Mouse (Mus musculus): ENCODE data around the gene Ifna4. TPM values are rescaled to one million over a fixed set of nuclear protein-coding genes. Genes with fewer than 3 reads are reported as not detected.
"Not testable (repeated sequence)": the region's sequence is repeated elsewhere in the genome, so short reads cannot be mapped to it uniquely, and the experiment has no call there.

The Ifna4 gene
- polyA plus RNA-seq, 1 experiment from 2014 or later, result not detected

DNA sequence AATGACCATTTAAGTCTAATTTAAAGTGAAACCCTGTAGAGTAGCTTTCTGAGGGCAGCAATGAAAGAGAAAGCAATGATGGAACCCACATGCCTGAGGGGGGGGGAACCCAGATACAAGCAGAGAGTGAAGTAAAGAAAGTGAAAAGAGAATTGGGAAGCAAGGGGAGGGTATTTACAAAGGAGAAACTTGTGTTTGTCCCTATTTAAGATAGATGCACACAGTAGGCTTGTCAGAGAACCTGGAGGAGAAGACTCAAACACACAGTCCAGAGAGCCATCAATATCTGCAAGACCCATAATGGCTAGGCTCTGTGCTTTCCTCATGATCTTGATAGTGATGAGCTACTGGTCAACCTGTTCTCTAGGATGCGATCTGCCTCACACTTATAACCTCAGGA lies 22.0 kb upstream of the Ifna4 start, which contains the start of gene Ifna11:
Ifna11 (plus strand) TSS at position 301 of the 400 bp plus-strand sequence.
- DNase-seq (ENCODE audit: low spot score) (no peak), ATAC-seq (ENCODE audit: insufficient read depth, low FRiP score, low TSS enrichment) (no peak)
- 87% methylated on average over 1 of the region's 1 CpGs for WGBS
- Histone ChIP-seq H3K4me3 (ENCODE audit: low read depth, low read length) (no peak within 1 kb of the TSS), H3K4me2 (ENCODE audit: low read depth) (no peak within 1 kb of the TSS), H3K36me3 (ENCODE audit: control insufficient read depth, insufficient read depth, low read length) (no peaks in the 10 kb centered on the region), H3K27ac (ENCODE audit: low read depth, low read length) (no peak within 1 kb of the TSS), H3K9ac (ENCODE audit: low read length) (no peak within 1 kb of the TSS), H3K27me3 (ENCODE audit: control insufficient read depth, insufficient read depth, low read length) (no peaks in the 10 kb centered on the region), H3K9me3 (ENCODE audit: control insufficient read depth, low read length) (no peaks in the 10 kb centered on the region), H3K4me1 (ENCODE audit: control insufficient read depth, insufficient read depth, low read length) (no peaks in the 10 kb centered on the region)

DNA sequence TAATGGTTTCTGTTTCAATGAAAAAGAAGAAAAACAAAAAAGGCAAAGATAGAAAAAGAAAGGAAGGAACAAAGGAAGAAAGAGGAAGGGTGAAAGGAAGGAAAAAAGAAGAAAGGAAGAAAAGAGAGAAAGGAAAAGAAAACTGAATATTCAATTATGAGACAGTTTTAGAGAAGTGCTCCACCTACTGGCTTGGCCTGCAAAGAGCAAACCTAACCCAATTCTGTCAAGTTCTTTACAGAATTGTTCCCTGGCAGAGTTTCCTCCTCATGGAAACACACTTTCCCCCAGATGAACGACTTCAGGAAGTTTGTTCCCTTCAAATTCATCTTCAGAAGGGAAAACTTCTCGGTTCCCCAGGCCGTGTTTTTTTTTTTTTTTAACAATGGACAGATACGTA lies 18.7 kb upstream of the Ifna4 start:
- WGBS, result 30% methylated on average over 4 of the region's 4 CpGs
- H3K27me3 ChIP-seq (ENCODE audit: control insufficient read depth, insufficient read depth, low read length), result no peaks in the 10 kb centered on the region
- no peaks in the 10 kb centered on the region for H3K4me1 ChIP-seq (ENCODE audit: control insufficient read depth, insufficient read depth, low read length)
- DNase-seq (ENCODE audit: low spot score) (no peak), ATAC-seq (ENCODE audit: insufficient read depth, low FRiP score, low TSS enrichment) (no peak)
- no peak overlapping the region for H3K4me3 ChIP-seq (ENCODE audit: low read depth, low read length)
- H3K9me3 ChIP-seq (ENCODE audit: control insufficient read depth, low read length), result no peaks in the 10 kb centered on the region
- no peaks in the 10 kb centered on the region for H3K36me3 ChIP-seq (ENCODE audit: control insufficient read depth, insufficient read depth, low read length)
- H3K27ac ChIP-seq (ENCODE audit: low read depth, low read length), result no peak overlapping the region
- H3K4me2 ChIP-seq (ENCODE audit: low read depth), result no peak overlapping the region
- H3K9ac ChIP-seq (ENCODE audit: low read length), result no peak overlapping the region

DNA sequence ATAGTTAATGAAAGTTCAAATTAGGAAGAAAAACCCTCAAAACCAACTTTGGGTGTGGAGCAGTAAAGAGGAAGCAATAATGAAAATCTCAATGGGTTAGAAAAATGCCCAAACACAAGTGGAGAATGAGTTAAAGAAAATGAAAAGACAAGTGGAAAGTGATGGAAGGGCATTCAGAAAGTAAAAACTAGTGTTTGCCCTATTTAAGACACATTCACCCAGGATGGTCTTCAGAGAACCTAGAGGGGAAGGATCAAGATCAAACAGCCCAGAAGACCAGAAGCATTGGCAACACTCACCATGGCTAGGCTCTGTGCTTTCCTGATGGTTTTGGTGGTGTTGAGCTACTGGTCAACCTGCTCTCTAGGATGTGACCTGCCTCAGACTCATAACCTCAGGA lies 14.5 kb upstream of the Ifna4 start, which contains the start of gene Ifna6:
Ifna6 (plus strand) TSS at position 301 of the 400 bp plus-strand sequence.
- not testable (repeated sequence) for H3K27me3 ChIP-seq (ENCODE audit: control insufficient read depth, insufficient read depth, low read length); DNase-seq (ENCODE audit: low spot score); H3K4me3 ChIP-seq (ENCODE audit: low read depth, low read length); H3K9me3 ChIP-seq (ENCODE audit: control insufficient read depth, low read length); H3K4me1 ChIP-seq (ENCODE audit: control insufficient read depth, insufficient read depth, low read length); ATAC-seq (ENCODE audit: insufficient read depth, low FRiP score, low TSS enrichment); H3K9ac ChIP-seq (ENCODE audit: low read length); H3K36me3 ChIP-seq (ENCODE audit: control insufficient read depth, insufficient read depth, low read length); H3K4me2 ChIP-seq (ENCODE audit: low read depth); H3K27ac ChIP-seq (ENCODE audit: low read depth, low read length)

DNA sequence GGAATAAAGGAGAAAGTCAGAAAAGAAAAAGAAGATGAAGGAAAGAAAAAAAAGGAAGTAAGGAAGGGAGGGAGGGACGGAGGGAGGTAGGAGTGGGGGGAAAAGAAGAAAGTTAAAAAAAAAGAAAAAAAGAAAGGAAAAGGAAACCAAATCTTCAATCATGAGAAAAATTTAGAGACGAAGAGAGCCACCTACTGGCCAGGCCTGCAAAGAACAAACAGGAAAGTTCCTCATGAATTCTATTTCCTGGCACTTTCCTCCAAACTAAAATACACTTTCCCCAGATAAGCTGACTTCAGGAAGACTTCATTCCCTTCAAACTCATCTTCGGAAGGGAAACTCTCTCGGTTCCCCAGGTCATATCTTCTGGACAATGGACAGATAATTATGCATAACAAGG lies 11.1 kb upstream of the Ifna4 start:
- Histone ChIP-seq H3K9ac (ENCODE audit: low read length) (no peak overlapping the region), H3K27ac (ENCODE audit: low read depth, low read length) (no peak overlapping the region), H3K4me1 (ENCODE audit: control insufficient read depth, insufficient read depth, low read length) (no peaks in the 10 kb centered on the region), H3K27me3 (ENCODE audit: control insufficient read depth, insufficient read depth, low read length) (no peaks in the 10 kb centered on the region), H3K4me3 (ENCODE audit: low read depth, low read length) (no peak overlapping the region), H3K4me2 (ENCODE audit: low read depth) (no peak overlapping the region), H3K36me3 (ENCODE audit: control insufficient read depth, insufficient read depth, low read length) (no peaks in the 10 kb centered on the region), H3K9me3 (ENCODE audit: control insufficient read depth, low read length) (no peaks in the 10 kb centered on the region)
- ATAC-seq (ENCODE audit: insufficient read depth, low FRiP score, low TSS enrichment) (no peak), DNase-seq (ENCODE audit: low spot score) (no peak)
- 31% methylated on average over 4 of the region's 4 CpGs for WGBS

DNA sequence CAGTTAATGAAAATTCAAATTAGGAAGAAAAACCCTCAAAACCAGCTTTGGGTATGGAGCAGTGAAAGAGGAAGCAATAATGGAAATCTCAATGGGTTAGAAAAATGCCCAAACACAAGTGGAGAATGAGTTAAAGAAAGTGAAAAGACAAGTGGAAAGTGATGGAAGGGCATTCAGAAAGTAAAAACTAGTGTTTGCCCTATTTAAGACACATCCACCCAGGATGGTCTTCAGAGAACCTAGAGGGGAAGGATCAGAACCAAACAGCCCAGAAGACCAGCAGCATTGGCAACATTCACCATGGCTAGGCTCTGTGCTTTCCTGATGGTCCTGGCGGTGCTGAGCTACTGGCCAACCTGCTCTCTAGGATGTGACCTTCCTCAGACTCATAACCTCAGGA lies 6.4 kb upstream of the Ifna4 start, which contains the start of gene Ifna5:
Ifna5 (plus strand) TSS at position 301 of the 400 bp plus-strand sequence.
- not testable (repeated sequence) for H3K9ac ChIP-seq (ENCODE audit: low read length); H3K36me3 ChIP-seq (ENCODE audit: control insufficient read depth, insufficient read depth, low read length); H3K4me3 ChIP-seq (ENCODE audit: low read depth, low read length); H3K9me3 ChIP-seq (ENCODE audit: control insufficient read depth, low read length); H3K4me2 ChIP-seq (ENCODE audit: low read depth); DNase-seq (ENCODE audit: low spot score); H3K27me3 ChIP-seq (ENCODE audit: control insufficient read depth, insufficient read depth, low read length); H3K4me1 ChIP-seq (ENCODE audit: control insufficient read depth, insufficient read depth, low read length); ATAC-seq (ENCODE audit: insufficient read depth, low FRiP score, low TSS enrichment); H3K27ac ChIP-seq (ENCODE audit: low read depth, low read length)
- WGBS, result 69% methylated on average over 1 of the region's 1 CpGs

DNA sequence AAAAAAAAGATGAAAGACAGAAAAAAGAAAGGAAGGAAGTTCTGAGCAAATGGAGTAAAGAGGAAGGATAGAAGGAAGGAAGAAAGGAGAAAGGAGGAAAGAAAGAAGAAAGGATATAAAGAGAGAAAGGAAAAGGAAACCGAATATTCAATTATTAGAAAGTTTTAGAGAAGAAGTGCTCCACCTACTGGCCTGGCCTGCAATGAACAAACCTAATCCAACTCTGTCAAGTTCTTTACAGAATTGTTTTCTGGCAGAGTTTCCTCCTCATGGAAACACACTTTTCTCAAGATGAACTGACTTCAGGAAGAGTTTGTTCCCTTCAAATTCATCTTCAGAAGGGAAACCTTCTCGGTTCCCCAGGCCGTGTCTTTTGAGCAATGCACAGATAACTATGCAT lies 2.8 kb upstream of the Ifna4 start:
- Histone ChIP-seq H3K36me3 (ENCODE audit: control insufficient read depth, insufficient read depth, low read length) (no peaks in the 10 kb centered on the region), H3K27ac (ENCODE audit: low read depth, low read length) (no peak overlapping the region), H3K4me3 (ENCODE audit: low read depth, low read length) (no peak overlapping the region), H3K9ac (ENCODE audit: low read length) (no peak overlapping the region), H3K4me2 (ENCODE audit: low read depth) (no peak overlapping the region), H3K4me1 (ENCODE audit: control insufficient read depth, insufficient read depth, low read length) (no peaks in the 10 kb centered on the region), H3K9me3 (ENCODE audit: control insufficient read depth, low read length) (no peaks in the 10 kb centered on the region), H3K27me3 (ENCODE audit: control insufficient read depth, insufficient read depth, low read length) (no peaks in the 10 kb centered on the region)
- ATAC-seq (ENCODE audit: insufficient read depth, low FRiP score, low TSS enrichment) (no peak), DNase-seq (ENCODE audit: low spot score) (no peak)
- 51% methylated on average over 3 of the region's 3 CpGs for WGBS

DNA sequence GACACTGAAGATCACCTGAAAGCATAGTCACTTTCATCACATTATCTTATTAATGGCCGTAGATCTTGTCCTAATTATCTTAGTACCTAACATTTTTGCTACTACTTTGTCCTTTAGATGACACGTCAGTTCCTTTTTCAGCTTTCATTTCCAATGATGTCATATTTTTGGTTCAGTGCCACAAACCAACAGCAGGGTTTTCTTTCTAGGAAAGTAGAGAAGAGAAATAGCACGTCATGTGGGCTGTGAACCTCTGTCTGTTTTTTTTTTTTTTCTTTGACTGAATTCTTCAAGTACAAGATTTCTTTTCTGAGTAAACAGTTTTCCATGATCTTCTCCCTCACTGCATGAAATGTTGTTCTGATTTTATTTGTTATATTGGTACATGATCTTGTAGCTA lies 1.6 kb upstream of the Ifna4 start:
- H3K9ac ChIP-seq (ENCODE audit: low read length), result no peak overlapping the region
- H3K27ac ChIP-seq (ENCODE audit: low read depth, low read length), result no peak overlapping the region
- no peaks in the 10 kb centered on the region for H3K27me3 ChIP-seq (ENCODE audit: control insufficient read depth, insufficient read depth, low read length)
- H3K4me3 ChIP-seq (ENCODE audit: low read depth, low read length), result no peak overlapping the region
- no peak overlapping the region for H3K4me2 ChIP-seq (ENCODE audit: low read depth)
- no peak for DNase-seq (ENCODE audit: low spot score)
- H3K36me3 ChIP-seq (ENCODE audit: control insufficient read depth, insufficient read depth, low read length), result no peaks in the 10 kb centered on the region
- H3K4me1 ChIP-seq (ENCODE audit: control insufficient read depth, insufficient read depth, low read length), result no peaks in the 10 kb centered on the region
- ATAC-seq (ENCODE audit: insufficient read depth, low FRiP score, low TSS enrichment), result no peak
- 83% methylated on average over 3 of the region's 3 CpGs for WGBS
- H3K9me3 ChIP-seq (ENCODE audit: control insufficient read depth, low read length), result no peaks in the 10 kb centered on the region

DNA sequence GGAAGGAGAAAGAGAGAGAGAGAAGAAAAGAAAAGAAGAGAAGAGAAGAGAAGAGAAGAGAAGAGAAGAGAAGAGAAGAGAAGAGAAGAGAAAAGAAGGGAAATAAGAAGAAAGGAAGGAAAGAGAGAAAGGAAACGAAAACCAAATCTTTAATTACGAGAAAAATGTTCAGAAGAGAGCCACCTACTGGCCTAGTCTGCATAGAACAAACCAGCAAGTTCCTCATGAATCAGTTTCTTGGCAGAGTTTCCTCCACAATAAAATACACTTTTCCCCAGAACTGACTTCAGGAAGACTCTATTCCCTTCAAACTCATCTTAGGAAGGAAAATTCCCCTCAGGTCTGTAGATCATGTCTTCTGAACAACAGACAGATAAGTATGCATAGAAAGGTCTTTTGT lies 3.7 kb downstream of the Ifna4 start:
- Histone ChIP-seq H3K4me2 (ENCODE audit: low read depth) (no peak overlapping the region), H3K27ac (ENCODE audit: low read depth, low read length) (no peak overlapping the region), H3K36me3 (ENCODE audit: control insufficient read depth, insufficient read depth, low read length) (no peaks in the 10 kb centered on the region), H3K4me1 (ENCODE audit: control insufficient read depth, insufficient read depth, low read length) (no peaks in the 10 kb centered on the region), H3K4me3 (ENCODE audit: low read depth, low read length) (no peak overlapping the region), H3K9me3 (ENCODE audit: control insufficient read depth, low read length) (no peaks in the 10 kb centered on the region), H3K27me3 (ENCODE audit: control insufficient read depth, insufficient read depth, low read length) (no peaks in the 10 kb centered on the region), H3K9ac (ENCODE audit: low read length) (no peak overlapping the region)
- WGBS, result 56% methylated on average over 2 of the region's 2 CpGs
- no peak for DNase-seq (ENCODE audit: low spot score)
- no peak for ATAC-seq (ENCODE audit: insufficient read depth, low FRiP score, low TSS enrichment)

DNA sequence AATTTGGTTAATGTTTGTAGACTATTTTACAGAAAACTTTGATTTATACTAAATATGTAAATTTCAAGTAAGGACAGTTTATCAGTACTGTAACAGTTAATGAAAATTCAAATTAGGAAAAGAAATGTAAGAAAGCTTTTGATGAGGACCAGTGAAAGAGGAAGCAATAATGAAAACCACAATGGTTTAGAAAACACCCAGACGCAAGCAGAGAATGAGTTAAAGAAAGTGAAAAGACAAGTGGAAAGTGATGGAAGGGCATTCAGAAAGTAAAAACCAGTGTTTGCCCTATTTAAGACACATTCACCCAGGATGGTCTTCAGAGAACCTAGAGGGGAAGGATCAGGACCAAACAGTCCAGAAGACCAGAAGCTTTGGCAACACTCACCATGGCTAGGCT lies 8.0 kb downstream of the Ifna4 start, which contains the start of gene Ifna1:
Ifna1 (plus strand) TSS at position 390 of the 400 bp plus-strand sequence.
- Histone ChIP-seq H3K27ac (ENCODE audit: low read depth, low read length) (no peak within 1 kb of the TSS), H3K36me3 (ENCODE audit: control insufficient read depth, insufficient read depth, low read length) (no peaks in the 10 kb centered on the region)

More for the DNA sequence above, 8.0 kb downstream of the Ifna4 start, which contains the start of gene Ifna1:
- ATAC-seq (ENCODE audit: insufficient read depth, low FRiP score, low TSS enrichment) (no peak), DNase-seq (ENCODE audit: low spot score) (no peak)
- no peaks in the 10 kb centered on the region for H3K27me3 ChIP-seq (ENCODE audit: control insufficient read depth, insufficient read depth, low read length)
- 85% methylated on average over 1 of the region's 1 CpGs for WGBS
- no peaks in the 10 kb centered on the region for H3K4me1 ChIP-seq (ENCODE audit: control insufficient read depth, insufficient read depth, low read length)
- no peak within 1 kb of the TSS for H3K9ac ChIP-seq (ENCODE audit: low read length)
- no peak within 1 kb of the TSS for H3K4me2 ChIP-seq (ENCODE audit: low read depth)
- no peaks in the 10 kb centered on the region for H3K9me3 ChIP-seq (ENCODE audit: control insufficient read depth, low read length)
- no peak within 1 kb of the TSS for H3K4me3 ChIP-seq (ENCODE audit: low read depth, low read length)

All from neural tube, embryonic 11.5 days (tissue).